Mouse (Mus musculus) olfactory bulb, adult 2 months (tissue): ENCODE measurements around the gene Zfp180. TPM values are rescaled to one million over a fixed set of nuclear protein-coding genes. Genes with fewer than 3 reads are reported as not detected.

Experiments
- H3K27ac ChIP-seq: fragments of 200-500 bp; 2 replicates; pipeline ENCODE4 v1.5.1; 2012; ENCODE audit warnings: low read depth, low read length; ENCODE audit not compliant: insufficient read depth
- H3K4me1 ChIP-seq: fragments of 200-500 bp; 2 replicates; pipeline ENCODE4 v1.6.1; 2012; ENCODE audit warnings: low read length; ENCODE audit not compliant: control insufficient read depth, insufficient read depth
- H3K4me3 ChIP-seq: fragments of 200-500 bp; 2 replicates; pipeline ENCODE4 v1.5.1; 2012; ENCODE audit warnings: mild to moderate bottlenecking, low read depth, low read length, moderate library complexity; ENCODE audit not compliant: insufficient read depth
- CTCF ChIP-seq: fragments of 200-500 bp; IDR thresholded peaks from 2 replicates; pipeline ENCODE4 v1.5.1; 2012; ENCODE audit warnings: low read depth, mild to moderate bottlenecking, low read length, moderate library complexity; ENCODE audit not compliant: insufficient read depth
- POLR2A ChIP-seq: fragments of 200-500 bp; IDR thresholded peaks from 2 replicates; pipeline ENCODE4 v1.6.1; 2012; ENCODE audit warnings: mild to moderate bottlenecking, low read depth, low read length, moderate library complexity; ENCODE audit not compliant: insufficient read depth
- WGBS: fragments of 180-500 bp; shearing (Covaris S2); methylation state at CpG from one replicate; pipeline ENCODE4 v1.1.7; 2018; 5-methylcytosine and 5-hydroxymethylcytosine counted together
- polyA plus RNA-seq: library from polyadenylated mRNA; stranded (reverse); fragments of >200 nt; gene quantifications from 2 replicates; pipeline ENCODE4 v1.2.4, GENCODE M21; 2012; ENCODE audit warnings: low replicate concordance; ENCODE audit not compliant: missing spikeins, insufficient read depth, insufficient read length

Zfp180 gene
- polyA plus RNA-seq, 1 experiment: not detected

DNA sequence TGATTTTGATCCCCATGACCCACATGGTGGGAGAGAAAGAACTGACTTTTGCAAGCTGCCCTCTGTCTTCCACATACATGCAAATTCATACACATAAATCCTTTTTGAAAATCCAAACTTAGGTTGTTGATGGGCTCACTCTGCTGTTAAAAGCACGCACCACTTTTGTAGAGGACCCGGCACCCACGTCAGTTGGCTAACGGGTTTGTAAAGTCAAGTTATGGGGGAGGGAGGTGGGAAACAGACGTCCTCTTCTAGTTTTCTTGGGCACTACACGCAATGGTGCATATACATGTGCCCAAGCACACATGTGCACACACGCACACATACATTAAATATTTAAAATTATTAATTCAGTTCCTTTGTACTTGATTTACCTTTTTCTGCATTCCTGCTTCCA is 29.1 kb downstream of the Zfp180 start:
- Histone ChIP-seq H3K4me1 (peaks cover 3% of the 10 kb centered on the region; the same call in 1 of the 2 replicates), H3K4me3 (no peak overlapping the region), H3K27ac (no peak overlapping the region)
- WGBS: 94% methylated on average over 7 of the region's 7 CpGs
- TF ChIP-seq POLR2A (no peak), CTCF (no peak)

DNA sequence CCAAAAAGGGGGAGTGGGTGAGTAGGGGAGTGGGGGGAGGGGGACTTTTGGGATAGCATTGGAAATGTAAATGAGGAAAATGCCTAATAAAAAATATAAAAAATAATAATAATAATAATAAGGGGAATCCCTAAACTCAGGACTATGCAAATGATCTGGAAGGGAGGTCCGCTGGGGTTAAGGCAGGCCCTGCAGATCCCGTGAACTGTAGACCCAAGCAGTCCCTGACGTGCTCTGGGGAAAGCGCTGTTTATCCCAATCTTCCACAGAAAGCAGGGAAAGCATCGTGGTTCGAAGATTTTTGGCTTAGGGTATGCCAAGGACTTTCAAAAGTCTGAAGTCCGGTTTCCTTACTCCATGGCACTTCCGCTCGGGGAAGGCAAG is 30.0 kb downstream of the Zfp180 start:
- TF ChIP-seq POLR2A (no peak), CTCF (no peak)
- 2% methylated on average over 9 of the region's 9 CpGs for WGBS
- 0 out of 2 replicates have a peak overlapping the region, but pooled peaks have one; percentile 70 for H3K27ac ChIP-seq
- H3K4me3 ChIP-seq: peak overlapping the region; percentile 74
- H3K4me1 ChIP-seq: peaks cover 3% of the 10 kb centered on the region; the same call in 1 of the 2 replicates

DNA sequence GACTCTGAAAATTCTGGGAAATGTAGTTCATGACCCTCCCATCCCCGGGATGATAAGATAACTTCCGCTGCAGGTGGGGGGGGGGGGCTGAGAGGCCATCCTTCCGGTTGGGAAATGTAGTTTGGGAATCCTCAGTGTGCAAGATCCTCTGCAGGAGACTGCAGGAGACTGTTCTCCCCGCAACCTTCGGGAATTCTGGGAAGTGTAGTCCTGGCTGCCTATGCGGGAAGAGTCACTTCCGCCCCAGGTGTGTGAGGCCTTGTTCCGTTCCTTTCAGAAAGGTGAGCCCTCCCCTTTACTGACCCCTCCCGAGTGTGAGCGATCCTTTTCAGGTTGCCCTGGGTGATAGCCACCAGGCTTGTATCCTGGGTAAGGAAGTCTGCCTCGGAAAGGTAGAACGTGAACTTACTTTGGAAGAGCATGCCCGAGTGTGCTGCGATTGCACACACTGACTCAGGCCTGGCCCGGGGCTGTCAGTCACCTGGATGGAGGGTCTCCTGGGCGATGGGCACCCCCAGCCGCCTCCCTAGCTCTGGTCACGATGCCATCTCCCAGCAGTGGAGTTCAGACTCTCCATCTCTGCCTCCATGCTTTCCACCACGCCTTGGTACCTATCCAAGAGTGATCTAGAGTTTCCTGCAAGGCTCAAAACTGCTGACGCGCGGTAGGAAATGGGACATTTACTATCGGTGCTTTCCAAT is 30.6 kb downstream of the Zfp180 start, which contains the start of gene Zfp112:
TSS of gene Zfp112 (plus strand) at position 159 of the 701 bp plus-strand sequence.
- H3K4me3 ChIP-seq: peak within 1 kb of the TSS; percentile 74
- WGBS: 2% methylated on average over 23 of the region's 23 CpGs
- peaks cover 3% of the 10 kb centered on the region; the same call in 1 of the 2 replicates for H3K4me1 ChIP-seq
- 0 out of 2 replicates have a peak within 1 kb of the TSS, but pooled peaks have one; percentile 70 for H3K27ac ChIP-seq
- TF ChIP-seq CTCF (no peak), POLR2A (no peak; the same call in 1 of the 2 replicates)

DNA sequence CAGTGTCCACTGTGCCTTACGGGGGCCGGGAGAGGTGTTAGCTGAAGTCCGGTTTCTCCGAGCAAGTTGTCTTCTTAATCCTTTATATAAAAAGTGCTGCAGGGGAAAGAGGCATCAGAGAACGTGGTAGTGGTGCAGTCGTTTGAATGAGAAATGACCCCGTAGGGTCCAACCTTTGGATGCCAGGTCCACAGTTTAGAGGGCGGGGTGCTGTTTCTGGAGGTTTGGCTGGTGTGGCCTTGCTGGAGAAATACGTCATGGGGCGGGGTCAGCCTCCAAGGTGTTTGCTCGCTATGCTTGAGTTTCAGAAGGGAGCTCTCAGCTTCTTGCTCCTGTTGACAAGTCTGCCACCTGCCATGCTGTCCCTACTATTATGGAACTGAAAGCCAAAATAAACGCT is 31.3 kb downstream of the Zfp180 start:
- 9% methylated on average over 12 of the region's 12 CpGs for WGBS
- H3K27ac ChIP-seq: no peak overlapping the region
- peaks cover 3% of the 10 kb centered on the region; the same call in 1 of the 2 replicates for H3K4me1 ChIP-seq
- TF ChIP-seq CTCF: no peak
- TF ChIP-seq POLR2A: no peak
- peak overlapping the region; percentile 74 for H3K4me3 ChIP-seq

DNA sequence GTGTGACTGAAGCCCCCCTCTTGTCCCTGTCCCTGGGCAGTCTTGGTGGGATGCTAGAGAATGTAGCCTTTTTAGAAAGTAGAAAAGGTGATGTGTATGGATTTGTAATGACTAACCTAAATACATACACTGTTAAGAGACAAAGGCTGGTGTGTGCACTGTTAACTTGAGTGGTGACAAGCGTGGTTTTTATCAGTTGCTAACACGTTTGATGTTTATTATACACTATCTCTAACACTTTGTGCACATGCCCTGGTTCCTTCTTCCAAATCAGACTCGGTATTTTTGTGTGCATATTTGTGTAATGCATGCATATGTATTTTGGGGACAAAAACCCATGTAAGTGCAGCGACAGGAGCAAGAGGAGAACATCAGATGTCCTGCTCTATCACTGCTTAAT is 34.9 kb downstream of the Zfp180 start:
- H3K4me3 ChIP-seq: no peak overlapping the region
- H3K4me1 ChIP-seq: peaks cover 3% of the 10 kb centered on the region; the same call in 1 of the 2 replicates
- WGBS: 81% methylated on average over 4 of the region's 4 CpGs
- H3K27ac ChIP-seq: no peak overlapping the region
- no peak for TF ChIP-seq POLR2A
- no peak for TF ChIP-seq CTCF

DNA sequence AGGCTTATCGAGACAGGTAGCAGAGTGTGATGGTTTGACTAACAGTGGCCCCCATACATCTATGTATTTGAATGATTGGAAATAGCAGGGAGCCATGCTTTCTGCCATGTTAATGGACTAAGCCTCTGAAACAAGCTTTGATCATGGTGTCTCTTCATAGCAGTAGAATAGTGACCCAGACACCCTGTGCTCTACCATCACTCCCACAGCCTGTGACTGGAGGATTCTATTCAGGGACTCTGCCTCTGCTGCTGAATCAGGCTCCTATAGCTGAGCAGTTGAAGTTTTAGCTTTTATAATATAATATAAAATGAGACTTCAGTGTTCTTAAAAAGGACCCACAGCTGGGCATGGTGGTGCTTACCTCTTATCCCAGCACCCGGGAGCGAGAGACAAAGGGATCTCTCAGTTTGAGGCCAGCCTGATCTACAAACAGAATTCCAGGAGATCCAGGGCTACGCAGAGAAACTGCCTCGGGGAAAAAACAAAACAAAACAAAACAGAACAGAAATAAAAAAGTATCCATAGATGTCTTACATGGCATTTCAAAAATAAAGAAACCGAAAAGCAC is 51.8 kb downstream of the Zfp180 start:
- Histone ChIP-seq H3K4me1 (peaks cover 5% of the 10 kb centered on the region; the same call in 1 of the 2 replicates), H3K27ac (no peak overlapping the region), H3K4me3 (peak overlapping the region; percentile 33)
- no peak for TF ChIP-seq POLR2A
- TF ChIP-seq CTCF: no peak
- 15% methylated on average over 6 of the region's 6 CpGs for WGBS

DNA sequence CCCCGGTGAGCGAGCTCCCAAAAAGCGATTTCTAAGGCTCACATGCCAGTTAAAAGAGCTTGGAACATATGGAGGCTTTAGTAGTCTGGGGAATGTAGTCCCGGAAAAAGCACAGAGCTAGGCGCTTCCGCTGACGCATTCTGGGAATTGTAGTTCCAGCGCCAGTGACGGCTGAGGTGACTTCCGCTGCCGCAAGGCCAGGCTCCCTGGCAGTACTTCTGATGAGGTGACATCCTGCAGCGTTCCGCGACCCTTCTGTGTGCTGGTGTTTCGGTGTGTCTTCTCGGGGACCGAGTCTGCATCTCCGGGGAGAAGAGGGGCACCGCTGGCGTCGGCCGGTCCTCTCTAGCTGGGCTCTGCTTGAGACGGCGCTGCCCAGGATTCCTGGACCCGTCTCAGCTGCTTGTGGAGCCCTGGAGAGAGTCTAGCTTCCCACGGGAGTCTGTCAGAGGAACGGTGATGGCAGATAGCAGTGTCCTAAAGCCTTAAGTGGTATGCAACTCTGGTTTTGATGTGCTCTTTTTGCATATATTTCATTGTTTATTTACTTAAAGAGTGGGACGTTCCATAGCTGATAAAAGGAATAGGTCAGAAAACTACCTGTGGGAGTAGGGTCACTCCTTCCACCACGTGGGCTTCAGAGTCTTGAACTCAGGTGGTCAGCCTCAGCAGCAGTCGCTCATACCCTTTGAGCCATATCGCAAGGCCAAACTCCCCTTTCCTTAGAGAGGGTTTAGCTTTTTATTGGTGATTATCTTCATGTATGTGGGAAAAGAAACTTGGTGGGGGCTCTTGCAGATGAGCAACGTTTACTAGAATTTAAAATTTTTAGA is 52.5 kb downstream of the Zfp180 start, which contains the start of gene Zfp235:
TSS of gene Zfp235 (plus strand) at position 174 of the 833 bp plus-strand sequence.
- Histone ChIP-seq H3K4me3 (peak within 1 kb of the TSS; percentile 63), H3K4me1 (peaks cover 5% of the 10 kb centered on the region; the same call in 1 of the 2 replicates), H3K27ac (no peak within 1 kb of the TSS)
- TF ChIP-seq POLR2A: peak; percentile 86
- no peak for TF ChIP-seq CTCF
- 2% methylated on average over 32 of the region's 32 CpGs for WGBS

DNA sequence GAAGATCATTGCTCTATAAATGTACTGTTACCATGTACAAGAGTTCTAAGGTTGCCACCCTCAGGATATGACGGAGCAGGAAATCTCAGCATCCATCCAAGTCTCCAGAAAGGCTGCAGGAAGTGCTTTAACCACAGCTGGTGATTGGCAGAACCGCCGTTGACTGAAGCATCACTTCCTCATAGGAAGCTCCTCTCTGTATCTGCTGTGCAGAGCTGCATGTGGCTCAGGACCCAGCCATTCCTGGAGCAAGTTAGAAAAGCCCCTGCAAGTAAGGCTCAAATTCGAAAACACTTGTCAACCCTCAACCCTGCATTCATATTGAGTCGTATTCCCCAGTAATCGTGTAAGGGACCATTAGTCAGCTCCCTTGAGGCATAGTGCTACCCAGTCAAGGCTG is 60.8 kb downstream of the Zfp180 start:
- WGBS: 89% methylated on average over 6 of the region's 6 CpGs
- no peak for TF ChIP-seq CTCF
- no peak for TF ChIP-seq POLR2A
- no peak overlapping the region for H3K4me3 ChIP-seq
- H3K4me1 ChIP-seq: no peaks in the 10 kb centered on the region
- H3K27ac ChIP-seq: no peak overlapping the region
